Mouse (Mus musculus) c-Kit-positive CD71-negative TER-119-negative erythroid progenitor cells, embryonic 14.5 days (primary cell): ENCODE results near the gene Cttnbp2nl.
A peak's percentile ranks its signal among the peaks of the same experiment; 100 is the strongest.

ENCODE experiments used
- DNase-seq: peaks from one replicate; pipeline ENCODE4 v3.0.0-alpha.2; 2013; ENCODE audit warnings: low read depth

Cttnbp2nl gene

GRCm38 (mm10) chr3:105058627-105059513 lies 5.9 kb upstream of the Cttnbp2nl start:
- peak; percentile 70 for DNase-seq

- no peak for DNase-seq
Observed at GRCm38 (mm10) chr3:105055666-105056065, 2.7 kb upstream of the Cttnbp2nl start.

DNA sequence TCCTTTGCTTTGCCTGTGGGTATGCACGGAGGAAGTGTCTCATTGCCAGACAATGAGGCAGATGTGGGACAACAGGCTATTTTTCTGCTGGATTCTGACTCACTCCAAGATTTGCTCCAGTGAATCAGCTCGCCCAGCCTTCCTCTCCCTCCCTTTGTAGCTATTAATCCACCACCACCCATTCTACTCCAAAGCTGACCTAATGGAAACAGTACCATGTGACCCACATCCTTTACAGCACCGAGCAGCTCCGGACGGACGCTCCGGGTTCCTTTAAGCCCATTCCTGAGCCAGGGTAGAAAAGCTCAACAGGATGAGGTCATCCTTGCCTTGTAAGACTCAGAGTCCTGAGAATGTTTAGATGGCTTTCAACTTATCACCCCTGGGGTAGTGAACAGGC lies 2.0 kb upstream of the Cttnbp2nl start:
- no peak for DNase-seq

- DNase-seq, result no peak
Observed at GRCm38 (mm10) chr3:105053698-105054001, 704 bp upstream of the Cttnbp2nl start.

DNA sequence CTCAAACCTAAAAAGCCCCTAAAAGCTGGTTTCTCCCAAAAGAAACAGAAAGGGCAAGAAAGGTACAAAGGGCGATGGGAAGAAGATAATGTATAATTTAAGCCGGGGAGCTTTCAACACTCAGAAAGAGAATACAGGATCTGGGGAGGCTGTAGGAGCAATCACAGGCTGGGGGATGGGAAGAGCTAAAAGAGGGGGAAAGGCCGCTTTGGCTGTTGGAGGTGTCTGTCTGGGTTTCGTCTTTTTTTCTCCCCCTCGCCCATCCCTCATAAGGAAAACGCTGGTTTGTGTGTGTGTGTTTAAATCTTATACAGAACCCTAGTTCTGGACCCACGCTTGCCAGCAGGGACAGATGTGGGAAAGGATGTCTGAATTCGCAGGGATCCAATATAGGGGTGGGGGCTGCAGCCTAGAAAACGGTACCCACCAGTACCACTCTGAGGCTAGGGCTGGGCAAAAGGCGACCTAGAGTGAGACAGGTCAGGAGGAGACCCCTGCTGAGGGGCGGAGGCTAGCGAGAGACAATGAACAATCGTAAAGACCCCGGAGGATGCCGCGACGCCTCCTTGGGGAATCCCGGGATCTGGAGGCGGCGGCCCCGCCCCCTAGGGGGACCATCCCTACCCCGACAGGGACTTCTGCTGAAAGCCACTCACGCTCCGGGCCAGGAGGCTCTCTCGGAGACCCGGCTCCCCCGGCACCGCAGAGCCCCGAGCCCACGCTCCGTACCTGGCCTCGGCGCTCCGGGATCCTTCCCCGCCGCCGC lies 592 bp downstream of the Cttnbp2nl start:
- DNase-seq, result no peak

DNA sequence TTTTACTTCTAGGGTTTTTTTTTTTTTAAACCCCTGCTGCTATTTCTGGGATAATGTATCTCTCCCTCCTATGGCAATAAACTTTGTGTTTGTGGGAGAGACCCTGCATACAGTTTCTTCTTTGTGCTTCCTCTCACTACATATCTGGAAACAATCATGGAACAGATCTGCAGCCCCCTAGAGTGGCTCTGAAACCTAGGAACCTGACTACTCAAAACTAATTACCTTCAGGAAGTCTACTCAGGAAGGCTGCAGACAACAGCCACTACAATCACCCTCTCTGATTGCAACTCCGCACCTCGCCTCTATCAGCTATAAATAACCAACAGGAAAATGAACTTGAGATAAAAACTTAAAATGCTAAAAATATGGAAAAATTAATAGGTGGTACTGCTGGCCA lies 1.8 kb downstream of the Cttnbp2nl start:
- DNase-seq, result no peak

DNA sequence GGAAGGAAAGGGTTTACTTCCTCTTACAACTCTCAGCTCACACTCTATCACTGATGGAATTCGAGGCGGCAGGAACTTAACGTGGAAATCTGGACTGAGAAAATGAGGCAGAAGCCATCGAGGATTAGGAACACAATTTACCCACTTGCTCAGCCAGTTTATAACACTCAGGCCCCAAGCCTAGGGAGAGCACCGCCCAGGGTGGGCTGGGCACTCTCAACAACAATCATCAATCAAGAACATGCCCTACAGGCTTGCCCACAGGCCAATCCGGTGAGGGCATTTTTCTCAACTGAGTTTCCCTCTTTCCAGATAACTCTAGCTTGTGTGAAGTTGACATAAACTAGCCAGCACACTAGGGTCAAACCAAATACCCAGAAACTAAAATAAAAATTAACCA lies 3.1 kb downstream of the Cttnbp2nl start:
- no peak for DNase-seq

DNA sequence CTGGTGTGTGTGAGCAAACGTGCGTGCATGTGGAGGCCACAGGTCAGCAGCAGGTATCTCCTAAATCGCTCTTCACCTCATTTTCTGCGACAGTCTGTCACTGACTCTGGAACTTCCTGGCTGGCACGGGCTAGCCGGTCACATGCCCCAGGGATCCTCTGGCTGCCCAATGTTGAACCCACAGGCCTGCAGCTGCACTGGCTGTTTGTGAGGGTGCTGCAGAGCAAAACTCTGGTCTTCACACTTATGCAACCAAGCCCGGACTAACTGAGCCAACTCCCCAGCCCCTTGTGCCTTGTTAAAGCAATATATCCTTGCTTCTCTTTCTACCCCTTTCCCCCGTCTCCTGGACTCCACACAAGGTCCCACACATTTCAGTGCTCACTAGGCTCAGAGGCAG lies 5.3 kb downstream of the Cttnbp2nl start:
- DNase-seq, result no peak

GRCm38 (mm10) chr3:105046870-105047269 lies 6.1 kb downstream of the Cttnbp2nl start:
- peak; percentile 37 for DNase-seq

GRCm38 (mm10) chr3:105043746-105044145 lies 9.2 kb downstream of the Cttnbp2nl start:
- DNase-seq, result no peak

GRCm38 (mm10) chr3:105040983-105041625 lies 11.8 kb downstream of the Cttnbp2nl start:
- no peak for DNase-seq

GRCm38 (mm10) chr3:105040002-105040401 lies 12.9 kb downstream of the Cttnbp2nl start:
- DNase-seq, result no peak

GRCm38 (mm10) chr3:105037240-105037770 lies 15.6 kb downstream of the Cttnbp2nl start:
- no peak for DNase-seq

- no peak for DNase-seq
Observed at GRCm38 (mm10) chr3:105036281-105036847, 16.6 kb downstream of the Cttnbp2nl start.

DNA sequence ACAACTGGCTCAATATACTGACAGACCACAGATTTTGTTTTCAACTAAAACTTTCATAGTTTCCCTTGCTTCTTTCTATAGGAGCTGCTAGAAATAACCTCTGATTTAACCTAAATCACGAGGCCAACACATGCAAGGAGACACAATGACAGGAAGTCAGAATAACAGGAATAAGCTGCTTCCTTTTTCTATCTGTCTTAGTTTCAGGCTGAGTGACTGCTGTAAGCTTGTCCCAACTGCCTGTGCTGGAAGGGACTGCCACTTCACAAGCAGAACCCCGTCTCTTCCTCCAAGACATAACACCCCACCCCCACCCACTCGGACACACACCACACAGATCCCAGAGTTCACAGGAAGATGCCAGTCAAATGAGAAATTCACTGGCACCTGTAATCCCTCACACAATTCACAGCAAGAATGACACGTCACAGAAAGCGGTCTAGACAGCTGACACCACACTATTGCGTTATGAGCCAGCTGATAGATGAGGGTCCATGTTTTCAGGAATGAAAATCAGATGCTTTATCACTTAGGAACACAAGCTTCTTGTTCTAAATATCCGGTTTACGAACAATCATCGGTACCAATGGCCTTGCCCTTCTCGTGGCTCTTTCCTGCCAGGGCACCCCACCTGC lies 29.5 kb downstream of the Cttnbp2nl start:
- no peak for DNase-seq

DNA sequence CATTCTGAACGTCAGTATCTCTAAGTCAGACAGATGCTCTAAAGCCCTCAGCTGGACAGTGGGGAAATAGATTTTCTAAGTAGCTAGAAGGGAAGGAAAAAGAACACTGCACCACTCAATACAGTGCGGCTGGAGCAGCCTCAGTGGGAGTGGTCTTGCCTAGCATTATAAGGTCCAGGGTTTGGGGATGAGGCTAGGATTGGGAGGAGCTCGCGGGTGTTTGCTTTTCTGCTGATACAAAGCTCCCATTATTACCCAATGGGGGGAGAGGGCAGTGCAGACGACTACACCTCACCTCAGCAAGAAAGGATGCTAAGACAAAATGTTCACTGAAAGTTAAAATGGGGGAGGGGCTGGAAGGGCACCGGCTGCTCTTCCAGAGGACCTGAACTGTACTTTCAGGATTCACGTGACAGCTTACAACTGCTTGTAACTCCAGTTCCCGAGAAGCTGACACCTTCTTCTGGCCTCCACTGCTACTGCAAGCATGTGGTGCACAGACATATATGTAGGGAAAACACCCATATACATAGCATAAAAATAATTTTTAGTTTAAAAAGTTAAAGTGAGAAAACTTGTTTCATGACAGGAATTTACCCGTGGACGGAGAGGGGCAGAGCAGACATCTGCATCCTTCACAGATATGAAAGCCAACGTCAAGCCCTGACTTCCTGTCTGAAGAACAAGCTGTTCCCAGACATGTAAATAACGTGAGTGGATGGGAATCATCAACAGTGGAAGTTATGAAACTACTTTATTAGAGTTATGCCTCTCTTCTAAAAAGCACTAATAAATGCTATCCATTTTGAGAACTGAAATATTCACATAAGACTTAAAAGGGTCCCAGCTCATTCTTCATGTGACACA lies 32.9 kb downstream of the Cttnbp2nl start:
- DNase-seq, result no peak

- no peak for DNase-seq
Observed at GRCm38 (mm10) chr3:105018783-105019105, 34.2 kb downstream of the Cttnbp2nl start.

- no peak for DNase-seq
Observed at GRCm38 (mm10) chr3:105018085-105018782, 34.7 kb downstream of the Cttnbp2nl start.

DNA sequence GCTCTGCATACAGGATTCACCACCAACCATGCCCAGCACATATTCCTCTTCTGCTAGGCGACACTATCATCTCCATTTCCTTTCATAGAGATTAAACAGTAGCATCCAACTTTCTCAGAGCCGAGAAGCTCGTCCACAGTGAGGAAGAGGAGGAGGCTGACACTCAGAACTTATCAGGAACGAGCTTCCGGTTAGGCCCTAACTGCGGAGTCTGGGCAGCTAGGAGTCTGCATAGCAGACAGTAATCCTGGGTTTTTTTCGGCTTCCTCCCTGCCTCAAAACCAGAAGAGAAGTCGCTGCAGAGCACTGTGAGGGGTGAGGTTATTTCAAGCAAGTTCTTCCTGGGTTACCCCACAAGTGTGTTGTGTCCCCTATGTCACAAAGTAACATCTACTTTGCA lies 35.6 kb downstream of the Cttnbp2nl start:
- DNase-seq, result no peak

- no peak for DNase-seq
Observed at GRCm38 (mm10) chr3:105016204-105016603, 36.7 kb downstream of the Cttnbp2nl start.
